ENCODE assay signal across 30 mouse cellular contexts in genomic region chr10:122736835-122737234, GRCm38 (mm10). TPM values are rescaled to one million over a fixed set of nuclear protein-coding genes. Genes with fewer than 3 reads are reported as not detected.
DNase-seq lines count a peak whose midpoint lies in the region; ATAC-seq and TF ChIP-seq lines count a peak whose summit lies in the region.
"Had no signal": no experiment of that assay in that cellular context is flagged by ENCODE, and none has a peak within 500 bp of the region (broad histone marks: within the 10 kb centered on the region; RNA-seq: fewer than 3 reads in every experiment).

No protein-coding gene starts in this region.

- no peaks in the 10 kb centered on the region for H3K4me1 ChIP-seq in liver, adult 2 months (ENCODE audit: control insufficient read depth, insufficient read depth, low read length)
- H3K4me1 ChIP-seq in bone marrow macrophage, adult 2 months (ENCODE audit: control insufficient read depth, insufficient read depth, low read length) = peaks cover 63% of the 10 kb centered on the region
- H3K4me1 ChIP-seq: embryonic facial prominence, embryonic 12.5 days; lung, embryonic 15.5 days; midbrain, embryonic 12.5 days; stomach, embryonic 15.5 days had no signal

- peak; percentile 28 for DNase-seq in liver, adult 2 months (ENCODE audit: extremely low read depth, low read depth, low spot score)
- no peak for DNase-seq in liver
- DNase-seq in cerebellum, adult 18-20 months = no peak
- DNase-seq in testis, postnatal 14 days (ENCODE audit: low spot score) = no peak
- no peak for DNase-seq in lung, adult 18-20 months
- DNase-seq: adrenal gland, adult 8-10 months; cerebellum, adult 9-10 months; forebrain, postnatal 0 days; gastrocnemius, postnatal 25 days; kidney, postnatal 36 days; layer of hippocampus, postnatal 36 days; lung, postnatal 36 days; right cerebral cortex, postnatal 14 days; spleen, adult 18-20 months; thymus, adult 18-20 months had no signal

- H3K9ac ChIP-seq in liver, adult 2 months (ENCODE audit: low read depth, low read length) = no peak overlapping the region
- H3K9ac ChIP-seq: embryonic facial prominence, embryonic 12.5 days; forebrain, postnatal 0 days; heart, embryonic 15.5 days; kidney, embryonic 15.5 days; limb, embryonic 13.5 days; liver, embryonic 14.5 days; lung, embryonic 15.5 days; midbrain, embryonic 12.5 days; neural tube, embryonic 12.5 days; stomach, embryonic 15.5 days had no signal

- ATAC-seq in megakaryocyte, adult 5-6 weeks (ENCODE audit: poor library complexity, severe bottlenecking) = peak; percentile 61
- ATAC-seq: activated CD4-positive, CD25-positive, alpha-beta regulatory T cell, adult 4 months; forebrain, postnatal 0 days; hindbrain, embryonic 16.5 days; intestine, embryonic 16.5 days had no signal

- WGBS in liver, adult 2 months = 88% methylated on average over 4 of the region's 4 CpGs

- TF ChIP-seq POLR2A in liver, adult 2 months (IDR thresholded peaks at IDR 0.05; ENCODE audit: extremely low read depth, insufficient read depth, low read length) = no peak
- no peak for TF ChIP-seq POLR2A in bone marrow macrophage, adult 2 months (IDR thresholded peaks at IDR 0.05; ENCODE audit: borderline replicate concordance, low read depth, low read length)

- no peaks in the 10 kb centered on the region for H3K36me3 ChIP-seq in liver, adult 2 months (ENCODE audit: control insufficient read depth, insufficient read depth, low read length)
- H3K36me3 ChIP-seq: embryonic facial prominence, embryonic 12.5 days; heart, embryonic 15.5 days; hindbrain, embryonic 10.5 days; kidney, embryonic 15.5 days; limb, embryonic 13.5 days; lung, embryonic 15.5 days; midbrain, embryonic 12.5 days; neural tube, embryonic 12.5 days; stomach, embryonic 15.5 days had no signal

- no peaks in the 10 kb centered on the region for H3K27me3 ChIP-seq in liver, adult 2 months (ENCODE audit: control insufficient read depth, insufficient read depth, low read length)
- H3K27me3 ChIP-seq: embryonic facial prominence, embryonic 12.5 days; heart, embryonic 15.5 days; kidney, embryonic 15.5 days; limb, embryonic 13.5 days; lung, embryonic 15.5 days; midbrain, embryonic 12.5 days; neural tube, embryonic 12.5 days; stomach, embryonic 15.5 days had no signal

- H3K27ac ChIP-seq in liver, adult 2 months (replicated peaks; ENCODE audit: insufficient read depth, low read depth, low read length) = no peak overlapping the region; the same call in 1 of the 2 replicates
- peak overlapping the region; percentile 92 for H3K27ac ChIP-seq in bone marrow macrophage, adult 2 months (ENCODE audit: insufficient read depth, low read depth, low read length)
- H3K27ac ChIP-seq: embryonic facial prominence, embryonic 12.5 days; heart, embryonic 15.5 days; hindbrain, embryonic 10.5 days; kidney, embryonic 15.5 days; limb, embryonic 13.5 days; liver, embryonic 14.5 days; lung, embryonic 15.5 days; midbrain, embryonic 12.5 days; neural tube, embryonic 12.5 days; stomach, embryonic 15.5 days had no signal

- H3K4me3 ChIP-seq in liver, adult 2 months (ENCODE audit: insufficient read depth, low read depth, low read length) = no peak overlapping the region
- no peak overlapping the region for H3K4me3 ChIP-seq in bone marrow macrophage, adult 2 months (ENCODE audit: insufficient read depth, low read length)
- H3K4me3 ChIP-seq: embryonic facial prominence, embryonic 12.5 days; heart, embryonic 15.5 days; hindbrain, embryonic 10.5 days; kidney, embryonic 15.5 days; limb, embryonic 13.5 days; lung, embryonic 15.5 days; midbrain, embryonic 12.5 days; neural tube, embryonic 12.5 days; stomach, embryonic 15.5 days had no signal

- H3K79me2 ChIP-seq in liver, adult 2 months (ENCODE audit: control insufficient read depth, insufficient read depth, low read length) = no peaks in the 10 kb centered on the region

- TF ChIP-seq CTCF in liver, adult 2 months (IDR thresholded peaks at IDR 0.05; ENCODE audit: low read depth, low read length) = no peak
- no peak for TF ChIP-seq CTCF in bone marrow macrophage, adult 2 months (IDR thresholded peaks at IDR 0.05; ENCODE audit: low read depth, low read length)

RNA-seq across cellular contexts. Expression of gene Ppm1h, which starts 58.3 kb away (rescaled TPM):
- 3.2 and 3.7 TPM in 2 replicates for total RNA-seq in liver, adult 2 months (2014; rRNA removed)
- polyA plus RNA-seq in liver, adult 2 months (2012; rRNA removed) = 0.78 and 1.5 TPM in 2 replicates
- 48.4 and 52.4 TPM in 2 replicates for polyA plus RNA-seq in bone marrow macrophage, adult 2 months (2012; ENCODE audit: insufficient read depth, insufficient read length, missing spikeins)
- total RNA-seq in megakaryocyte, adult 5-6 weeks (2015) = 31.8 and 46.5 TPM in 2 replicates
- 27.9 and 36.6 TPM in 2 replicates for total RNA-seq in megakaryocyte, adult 5-6 weeks (2017)
